Mouse (Mus musculus): ENCODE measurements at regions not wholly inside any gene's neighbourhood (a gene's known extent, or its start where the extent isn't known, plus 50 kb on each side); places are given as distances from the start of the nearest gene placed in this dataset.

- DNase-seq: no peak
These were observed 126.8 kb upstream of the Bmp4 start for GRCm38 (mm10) chr14:46517258-46517657.

- DNase-seq: no peak
These were observed 125.8 kb upstream of the Bmp4 start for GRCm38 (mm10) chr14:46516285-46516684.

- DNase-seq: no peak
These were observed 123.9 kb upstream of the Bmp4 start for GRCm38 (mm10) chr14:46514262-46514932.

- no peak for DNase-seq
These were observed 121.6 kb upstream of the Bmp4 start for GRCm38 (mm10) chr14:46512118-46512517.

- DNase-seq: no peak
These were observed 118.4 kb upstream of the Bmp4 start for GRCm38 (mm10) chr14:46508871-46509270.

GRCm38 (mm10) chr14:46505266-46505665 lies 114.8 kb upstream of the Bmp4 start:
- DNase-seq: no peak

GRCm38 (mm10) chr14:46491601-46492000 lies 101.1 kb upstream of the Bmp4 start:
- DNase-seq: no peak

GRCm38 (mm10) chr14:46491182-46491581 lies 100.7 kb upstream of the Bmp4 start:
- no peak for DNase-seq

GRCm38 (mm10) chr14:46487551-46487950 lies 97.1 kb upstream of the Bmp4 start:
- no peak for DNase-seq

- DNase-seq: no peak
These were observed 89.9 kb upstream of the Bmp4 start for GRCm38 (mm10) chr14:46480396-46480795.

GRCm38 (mm10) chr14:46475945-46476344 lies 85.5 kb upstream of the Bmp4 start:
- no peak for DNase-seq

- no peak for DNase-seq
These were observed 72.5 kb upstream of the Bmp4 start for GRCm38 (mm10) chr14:46462967-46463366.

- no peak for DNase-seq
These were observed 71.5 kb upstream of the Bmp4 start for GRCm38 (mm10) chr14:46461960-46462359.

GRCm38 (mm10) chr14:46454500-46454899 lies 64.0 kb upstream of the Bmp4 start:
- no peak for DNase-seq

GRCm38 (mm10) chr14:46441696-46442095 lies 51.2 kb upstream of the Bmp4 start:
- no peak for DNase-seq

Measured in gastrocnemius, postnatal 10 days (tissue).